Mouse (Mus musculus): ENCODE measurements around the gene Tmem205. TPM values are rescaled to one million over a fixed set of nuclear protein-coding genes. Genes with fewer than 3 reads are reported as not detected.

Tmem205 gene
- total RNA-seq (2021) = 10 to 100 TPM; 39.4 to 46.2 TPM

- DNase-seq (ENCODE audit: low spot score) = peak; percentile 94
- intact Hi-C loops (cut with DNase I) = no loop called here
Measured at GRCm38 (mm10) chr9:21927208-21927753, at the start of gene Tmem205, which contains the start of gene Ccdc159. Tmem205 (minus strand) TSS chr9:21927556. Ccdc159 (plus strand) TSS chr9:21927471.

- intact Hi-C loops (cut with DNase I) = loop anchor here (5.0 kb wide), 1 partner anchor 166 kb away; no protein-coding TSS in a partner anchor
- DNase-seq (ENCODE audit: low spot score) = no peak
Measured at GRCm38 (mm10) chr9:21976626-21977175, 49.3 kb upstream of the Tmem205 start.

DNA sequence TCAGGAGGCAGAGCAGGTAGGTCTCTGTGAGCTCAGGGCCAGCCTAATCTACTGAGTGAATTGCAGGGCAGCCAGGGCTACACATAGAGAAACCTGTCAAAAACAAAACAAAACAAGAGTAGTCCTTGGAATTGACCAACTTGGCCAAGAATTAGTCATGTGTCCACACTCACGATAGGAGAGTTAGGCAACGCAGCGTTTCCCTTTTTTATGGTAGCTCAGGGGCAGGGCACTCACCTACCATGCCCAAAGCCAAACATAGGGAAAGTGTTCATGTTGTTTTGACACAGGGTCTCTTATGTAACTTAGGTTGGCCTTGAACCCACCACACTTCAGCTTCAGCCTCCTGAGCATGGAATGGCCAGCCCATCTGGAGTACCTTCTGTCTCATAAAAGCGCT is 41.9 kb upstream of the Tmem205 start:
- intact Hi-C loops (cut with DNase I) = no loop called here
- DNase-seq (ENCODE audit: low spot score) = no peak

DNA sequence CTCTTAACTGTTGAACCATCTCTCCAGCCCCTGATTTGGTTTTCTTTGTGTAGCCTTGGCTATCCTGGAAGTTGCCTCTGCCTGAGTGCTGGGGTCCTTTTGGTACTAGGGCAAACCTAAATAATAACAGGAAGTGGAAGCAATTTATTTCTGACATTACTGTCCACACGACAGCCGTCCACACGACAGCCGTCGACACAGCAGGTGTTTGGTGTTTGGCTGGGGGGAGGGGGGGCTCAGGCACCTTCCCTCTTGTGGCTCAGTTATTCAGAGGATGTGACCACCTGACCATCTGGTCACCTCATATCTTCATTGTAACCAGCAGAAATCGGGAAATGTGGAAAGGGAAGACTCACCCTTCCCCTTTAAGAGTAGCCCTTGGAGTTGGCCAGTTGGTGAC is 41.5 kb upstream of the Tmem205 start:
- intact Hi-C loops (cut with DNase I) = no loop called here
- no peak for DNase-seq (ENCODE audit: low spot score)

DNA sequence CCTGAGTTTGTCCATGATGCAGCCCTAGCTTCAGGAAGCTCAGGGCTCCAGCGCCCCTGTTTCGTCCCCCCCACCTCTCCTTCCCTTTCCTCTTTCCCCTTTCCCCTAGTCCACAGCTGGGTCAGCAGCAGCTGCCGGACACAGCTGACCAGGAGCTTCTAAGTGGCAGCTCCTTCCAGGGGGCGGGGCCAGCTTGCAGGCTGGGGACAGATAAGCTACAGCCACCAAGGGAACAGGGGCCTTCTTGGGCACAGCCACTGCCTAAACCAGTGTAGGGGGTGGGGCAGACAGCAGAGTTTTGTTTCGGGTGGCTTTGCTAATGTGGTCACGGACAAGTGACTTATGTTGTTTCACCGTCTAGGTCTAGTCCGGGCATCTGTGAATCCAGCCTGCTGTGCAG is 36.1 kb upstream of the Tmem205 start, which contains the start of gene Epor:
TSS of gene Epor (minus strand) at position 90 of the 400 bp plus-strand sequence.
- DNase-seq (ENCODE audit: low spot score) = peak; percentile 53
- intact Hi-C loops (cut with DNase I) = no loop called here

GRCm38 (mm10) chr9:21962416-21963059 is 35.2 kb upstream of the Tmem205 start:
- intact Hi-C loops (cut with DNase I) = no loop called here
- peak; percentile 52 for DNase-seq (ENCODE audit: low spot score)

GRCm38 (mm10) chr9:21962010-21962409 is 34.7 kb upstream of the Tmem205 start:
- intact Hi-C loops (cut with DNase I) = no loop called here
- no peak for DNase-seq (ENCODE audit: low spot score)

- no peak for DNase-seq (ENCODE audit: low spot score)
- intact Hi-C loops (cut with DNase I) = no loop called here
Measured at GRCm38 (mm10) chr9:21961366-21961980, 34.1 kb upstream of the Tmem205 start.

- intact Hi-C loops (cut with DNase I) = no loop called here
- DNase-seq (ENCODE audit: low spot score) = no peak
Measured at GRCm38 (mm10) chr9:21960558-21961208, 33.3 kb upstream of the Tmem205 start.

DNA sequence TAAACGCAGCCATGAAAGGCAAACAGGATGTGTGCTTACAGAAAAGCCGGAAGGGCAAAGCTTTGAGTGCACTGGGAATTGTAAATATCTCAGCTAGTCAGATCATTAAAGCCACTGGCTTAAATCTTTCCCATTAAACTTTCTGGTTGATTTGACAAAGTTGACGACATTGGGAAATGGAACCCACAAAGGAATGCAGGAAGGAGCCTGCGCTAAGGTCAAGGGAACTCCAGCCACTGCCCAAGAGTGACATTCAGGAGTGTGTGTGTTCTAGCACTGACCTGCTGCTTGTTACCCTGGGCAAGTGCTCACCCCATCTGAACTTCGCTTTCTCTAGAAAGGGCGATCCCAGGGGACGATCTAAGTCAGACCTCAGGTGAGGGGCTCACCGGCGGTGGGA is 32.8 kb upstream of the Tmem205 start:
- intact Hi-C loops (cut with DNase I) = no loop called here
- no peak for DNase-seq (ENCODE audit: low spot score)

DNA sequence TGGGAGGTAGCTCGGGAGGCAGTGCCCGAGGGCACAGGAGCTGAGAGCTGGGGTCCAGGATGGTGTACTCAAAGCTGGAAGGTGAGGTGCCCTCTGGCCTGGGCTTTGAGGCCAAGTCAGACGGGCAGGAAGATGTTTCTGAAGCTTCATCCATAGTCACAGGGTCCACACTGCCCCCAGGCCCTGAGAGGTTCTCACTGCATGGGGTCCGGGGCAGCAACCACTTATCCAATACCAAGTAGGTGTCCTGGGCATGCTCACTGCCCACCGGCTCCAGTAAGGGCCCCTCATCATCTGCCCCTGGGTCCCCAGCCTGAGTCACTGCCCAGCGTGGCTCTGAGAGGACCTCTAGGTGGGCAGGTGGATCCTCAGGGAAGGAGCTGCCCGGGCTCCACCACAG is 31.9 kb upstream of the Tmem205 start:
- intact Hi-C loops (cut with DNase I) = no loop called here
- DNase-seq (ENCODE audit: low spot score) = no peak

DNA sequence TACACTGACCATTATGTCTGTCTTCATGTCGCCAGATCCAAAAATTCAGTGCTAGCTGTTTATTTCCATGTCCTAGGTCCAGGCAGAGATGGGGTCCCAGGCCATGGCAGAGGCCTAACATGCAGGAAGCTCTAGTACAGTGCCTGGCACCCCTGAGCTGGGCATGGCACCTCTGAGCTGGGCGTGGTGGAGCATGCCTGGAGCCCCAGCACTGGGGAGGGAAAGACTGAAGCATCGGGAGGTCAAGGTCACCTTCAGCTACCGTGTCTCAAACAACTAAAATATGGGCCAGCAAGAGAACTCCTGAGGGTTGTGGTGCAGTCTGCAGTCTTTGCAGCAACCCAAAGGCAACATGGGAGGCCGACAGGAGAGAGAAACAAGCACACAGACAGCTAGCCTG is 31.0 kb upstream of the Tmem205 start:
- intact Hi-C loops (cut with DNase I) = no loop called here
- no peak for DNase-seq (ENCODE audit: low spot score)

- peak; percentile 97 for DNase-seq (ENCODE audit: low spot score)
- intact Hi-C loops (cut with DNase I) = loop anchor here (2.0 kb wide), 1 partner anchor 47 kb away; the partner anchor contains the start of genes Ccdc151 and Prkcsh
Measured at GRCm38 (mm10) chr9:21955570-21956281, 28.4 kb upstream of the Tmem205 start, which contains the start of gene Swsap1. Swsap1 (plus strand) TSS chr9:21955755.

GRCm38 (mm10) chr9:21955225-21955569 is 27.8 kb upstream of the Tmem205 start:
- intact Hi-C loops (cut with DNase I) = no loop called here
- DNase-seq (ENCODE audit: low spot score) = no peak

DNA sequence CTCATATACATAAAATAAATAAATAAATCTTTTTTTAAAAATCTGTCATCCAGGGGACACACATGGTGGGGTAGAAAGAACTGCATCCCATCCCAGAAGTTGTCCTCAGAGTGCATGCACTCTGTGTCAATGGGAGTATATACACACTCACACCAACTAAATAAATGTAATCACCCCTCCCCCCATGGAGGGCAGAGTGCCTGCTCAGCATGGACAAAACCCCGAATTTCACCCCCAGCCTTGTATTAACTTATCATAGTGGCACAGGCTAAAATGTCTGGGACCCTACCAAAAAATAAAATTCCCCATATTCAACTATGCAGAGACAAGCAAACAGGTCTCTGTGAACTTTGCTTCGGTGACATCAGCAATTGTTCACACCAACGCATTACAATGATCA is 27.3 kb upstream of the Tmem205 start:
- intact Hi-C loops (cut with DNase I) = no loop called here
- DNase-seq (ENCODE audit: low spot score) = no peak

- DNase-seq (ENCODE audit: low spot score) = no peak
- intact Hi-C loops (cut with DNase I) = no loop called here
Measured at GRCm38 (mm10) chr9:21953600-21953999, 26.2 kb upstream of the Tmem205 start.

DNA sequence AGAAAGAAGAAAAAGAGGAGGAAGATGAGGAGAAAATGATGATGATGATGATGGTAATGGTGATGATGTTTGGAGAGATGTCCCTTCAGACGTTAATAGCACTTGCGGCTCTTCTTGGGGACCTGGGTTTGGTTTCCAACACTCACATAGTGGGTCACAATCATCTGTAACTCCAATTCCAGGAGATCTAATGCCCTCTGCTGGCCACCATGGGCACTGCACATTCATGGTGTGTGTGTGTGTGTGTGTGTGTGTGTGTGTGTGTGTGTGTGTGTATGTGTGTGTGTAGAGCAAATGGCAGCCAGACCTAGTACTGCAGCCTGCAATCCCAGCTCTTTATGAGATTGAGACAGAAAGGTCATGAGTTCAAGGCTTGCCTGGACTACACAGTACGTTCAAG is 24.6 kb upstream of the Tmem205 start:
- intact Hi-C loops (cut with DNase I) = no loop called here
- no peak for DNase-seq (ENCODE audit: low spot score)

DNA sequence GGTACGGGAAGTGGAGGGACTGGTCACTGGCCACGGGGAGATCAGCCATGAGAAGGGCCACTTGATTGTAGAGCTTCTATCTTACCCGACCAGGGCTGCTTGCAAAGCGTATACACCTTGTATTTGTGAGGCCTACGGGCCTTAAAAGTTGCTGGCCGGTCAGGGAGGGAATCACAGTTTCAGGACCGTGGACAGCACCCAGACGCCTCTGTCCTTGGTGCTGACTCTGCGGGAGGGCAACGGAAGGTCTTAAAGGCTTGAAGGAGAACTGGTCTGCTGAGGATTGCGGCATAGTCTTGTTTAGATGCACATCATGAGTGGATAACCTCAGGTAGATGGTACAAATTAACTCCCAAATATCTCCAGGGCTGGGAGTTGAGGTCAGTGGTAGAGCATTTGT is 23.0 kb upstream of the Tmem205 start:
- intact Hi-C loops (cut with DNase I) = no loop called here
- DNase-seq (ENCODE audit: low spot score) = no peak

DNA sequence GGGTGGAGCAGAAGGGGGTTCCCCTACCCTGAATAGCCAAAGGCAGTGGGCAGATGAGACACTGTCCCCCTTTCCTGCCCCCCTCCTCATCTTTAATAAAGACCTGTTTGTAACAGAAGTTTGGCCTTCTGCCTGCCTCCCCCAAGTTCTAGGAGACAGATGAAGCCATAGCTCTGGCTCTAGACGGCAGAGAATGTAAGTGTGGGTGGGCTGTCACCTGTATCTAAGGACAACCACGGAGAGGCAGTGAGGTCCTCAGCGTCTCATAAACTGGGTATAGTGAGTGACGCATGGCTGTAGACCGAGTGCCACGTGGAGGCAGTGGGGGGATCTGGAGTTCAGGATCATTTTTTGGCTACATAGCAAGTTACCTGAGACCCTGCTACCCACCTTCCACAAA is 21.4 kb upstream of the Tmem205 start:
- no peak for DNase-seq (ENCODE audit: low spot score)
- intact Hi-C loops (cut with DNase I) = no loop called here

- intact Hi-C loops (cut with DNase I) = no loop called here
- DNase-seq (ENCODE audit: low spot score) = no peak
Measured at GRCm38 (mm10) chr9:21948146-21948545, 20.8 kb upstream of the Tmem205 start.

Measured in heart, postnatal 25 days (tissue).